9 mouse cellular contexts compared by ENCODE assay signal in the genomic region with DNA sequence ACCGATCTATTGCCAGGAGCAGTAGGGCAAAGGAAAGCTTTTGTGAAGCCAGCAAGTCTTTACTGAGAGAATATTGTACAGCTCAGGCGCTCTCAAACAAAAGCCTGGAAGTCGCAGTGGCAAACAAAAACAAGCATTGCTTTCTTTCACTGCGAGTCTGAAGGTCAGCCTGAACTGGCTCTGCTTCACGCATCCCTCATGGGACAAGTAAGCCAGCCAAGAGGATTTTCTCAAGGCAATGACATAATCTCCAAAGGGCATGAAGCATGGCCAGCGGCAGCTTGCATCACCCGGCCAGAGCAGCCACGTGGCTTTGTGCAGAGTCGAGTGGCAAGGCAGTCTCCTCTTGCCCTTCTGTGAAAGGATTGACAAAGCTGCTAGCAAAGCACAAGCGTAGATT.
DNase-seq lines count a peak whose midpoint lies in the region; ATAC-seq lines count a peak whose summit lies in the region.
"Had no signal": no experiment of that assay in that cellular context is flagged by ENCODE, and none has a peak within 500 bp of the region (broad histone marks: within the 10 kb centered on the region; RNA-seq: fewer than 3 reads in every experiment).

No protein-coding gene starts in this region.

- H3K27me3 ChIP-seq in forebrain, embryonic 14.5 days (replicated peaks; ENCODE audit: control insufficient read depth, insufficient read depth, low read length), result no peaks in the 10 kb centered on the region
- no peaks in the 10 kb centered on the region for H3K27me3 ChIP-seq in forebrain, embryonic 12.5 days

- no peak overlapping the region for H3K9ac ChIP-seq in forebrain, embryonic 14.5 days (ENCODE audit: low read length)
- no peak overlapping the region for H3K9ac ChIP-seq in forebrain, embryonic 12.5 days

- WGBS in forebrain, embryonic 14.5 days, result 52% methylated on average over 10 of the region's 10 CpGs
- 55% methylated on average over 10 of the region's 10 CpGs for WGBS in forebrain, embryonic 12.5 days

- no peak overlapping the region for H3K4me2 ChIP-seq in forebrain, embryonic 14.5 days (ENCODE audit: low read length)
- no peak overlapping the region for H3K4me2 ChIP-seq in forebrain, embryonic 12.5 days

- H3K4me3 ChIP-seq in forebrain, embryonic 14.5 days (ENCODE audit: low read depth, low read length), result no peak overlapping the region
- no peak overlapping the region for H3K4me3 ChIP-seq in forebrain, embryonic 12.5 days (replicated peaks)

- no peaks in the 10 kb centered on the region for H3K36me3 ChIP-seq in forebrain, embryonic 14.5 days (ENCODE audit: control insufficient read depth, insufficient read depth, low read length)
- no peaks in the 10 kb centered on the region for H3K36me3 ChIP-seq in forebrain, embryonic 12.5 days (replicated peaks)

- no peak overlapping the region for H3K27ac ChIP-seq in forebrain, embryonic 14.5 days (ENCODE audit: low read depth, low read length)
- no peak overlapping the region for H3K27ac ChIP-seq in forebrain, embryonic 12.5 days
- H3K27ac ChIP-seq: macrophage had no signal

- ATAC-seq in forebrain, embryonic 14.5 days, result no peak
- no peak for ATAC-seq in forebrain, embryonic 12.5 days (ENCODE audit: low FRiP score)

- no peaks in the 10 kb centered on the region for H3K9me3 ChIP-seq in forebrain, embryonic 14.5 days (replicated peaks; ENCODE audit: control insufficient read depth, low read length)
- H3K9me3 ChIP-seq in forebrain, embryonic 12.5 days, result no peaks in the 10 kb centered on the region

- DNase-seq in forebrain, embryonic 14.5 days (ENCODE audit: low spot score), result peak; percentile 19
- peak; percentile 87 for DNase-seq in MN1 (ENCODE audit: low spot score)
- DNase-seq in cerebellum, postnatal 14 days, result peak; percentile 62 to 70
- peak; percentile 47 for DNase-seq in heart, postnatal 4 days
- peak; percentile 64 for DNase-seq in ovary, postnatal 36 days (ENCODE audit: low spot score)
- DNase-seq in thymus, postnatal 25 days, result no peak
- no peak for DNase-seq in spleen, adult 18-20 months

- no peaks in the 10 kb centered on the region; the same call in 1 of the 2 replicates for H3K4me1 ChIP-seq in forebrain, embryonic 14.5 days (ENCODE audit: control insufficient read depth, insufficient read depth, low read length)
- peaks cover 6% of the 10 kb centered on the region for H3K4me1 ChIP-seq in forebrain, embryonic 12.5 days

Comparison
In these comparisons a context has a peak if more than half of its experiments do, and no peak if none do; other contexts are left out.
1. DNase-seq: peak in forebrain, embryonic 14.5 days (single experiment), MN1 (single experiment), cerebellum, postnatal 14 days (2 of 2), heart, postnatal 4 days (single experiment) and ovary, postnatal 36 days (single experiment); none in thymus, postnatal 25 days (single experiment) and spleen, adult 18-20 months (0 of 2).